Mouse (Mus musculus) midbrain, embryonic 10.5 days (tissue): ENCODE measurements around the gene Slc39a8. TPM values are rescaled to one million over a fixed set of nuclear protein-coding genes. Genes with fewer than 3 reads are reported as not detected.

Experiments used
- DNase-seq: peaks from one replicate; pipeline ENCODE4 v3.0.0-alpha.2; 2017; ENCODE audit warnings: low spot score
- H3K27ac ChIP-seq: fragments of 300-500 bp; sonication (generic); replicated peaks from 2 replicates; pipeline ENCODE4 v1.5.1; 2016; ENCODE audit warnings: mild to moderate bottlenecking
- H3K27me3 ChIP-seq: fragments of 300-500 bp; sonication (generic); 2 replicates; pipeline ENCODE4 v1.6.1; 2016; ENCODE audit warnings: low read depth, mild to moderate bottlenecking; ENCODE audit not compliant: poor library complexity, severe bottlenecking
- H3K36me3 ChIP-seq: fragments of 300-500 bp; sonication (generic); 2 replicates; pipeline ENCODE4 v1.6.1; 2016; ENCODE audit warnings: mild to moderate bottlenecking, moderate library complexity
- H3K4me1 ChIP-seq: fragments of 300-500 bp; sonication (generic); 2 replicates; pipeline ENCODE4 v1.6.1; 2016
- H3K4me3 ChIP-seq: fragments of 300-500 bp; sonication (generic); 2 replicates; pipeline ENCODE4 v1.5.1; 2016; ENCODE audit warnings: mild to moderate bottlenecking, moderate library complexity
- H3K9me3 ChIP-seq: fragments of 300-500 bp; sonication (generic); replicated peaks from 2 replicates; pipeline ENCODE4 v1.6.1; 2016; ENCODE audit warnings: mild to moderate bottlenecking
- WGBS: fragments of 180-500 bp; shearing (Covaris S2); methylation state at CpG from one replicate; pipeline ENCODE4 v1.1.7; 2016; 5-methylcytosine and 5-hydroxymethylcytosine counted together
- polyA plus RNA-seq: library from polyadenylated mRNA; unstranded; fragments of >200 nt; fragmentation: Nextera tagmentation; extraction: Ambion mirVana; gene quantifications from 2 replicates; pipeline ENCODE4 v1.2.1, GENCODE M21; 2016

Slc39a8 gene
- polyA plus RNA-seq, 1 experiment from 2014 or later = 22.7 TPM

- no peaks in the 10 kb centered on the region for H3K9me3 ChIP-seq
- DNase-seq = no peak
- no peaks in the 10 kb centered on the region for H3K36me3 ChIP-seq
- no peaks in the 10 kb centered on the region for H3K4me1 ChIP-seq
- 0 out of 2 replicates have a peak, but pooled peaks cover 3% of the 10 kb centered on the region for H3K27me3 ChIP-seq
- 92% methylated on average over 2 of the region's 2 CpGs for WGBS
- H3K27ac ChIP-seq = no peak overlapping the region
- H3K4me3 ChIP-seq = no peak overlapping the region
Measured at GRCm38 (mm10) chr3:135832496-135832895, 7.4 kb downstream of the Slc39a8 start.

DNA sequence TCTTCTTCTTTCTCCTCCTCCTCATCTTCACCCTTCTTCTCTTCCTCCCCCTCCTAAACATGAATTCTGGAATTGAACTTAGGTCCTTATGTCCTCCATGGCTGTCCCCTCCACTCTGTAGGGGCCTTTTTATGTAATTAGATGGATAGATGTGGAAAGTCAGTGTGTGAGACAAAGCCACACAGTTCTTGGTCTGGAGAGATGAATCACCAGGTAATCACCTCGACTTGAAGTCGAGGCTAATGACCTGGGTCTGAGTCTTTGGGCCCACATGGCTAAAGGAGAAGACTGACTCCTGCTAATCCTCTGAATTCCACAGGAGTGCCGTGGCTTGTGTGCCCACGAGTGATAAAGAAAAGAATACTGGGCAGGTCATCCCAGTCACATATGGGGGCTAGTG, 7.8 kb downstream of the Slc39a8 start:
- Histone ChIP-seq H3K9me3 (no peaks in the 10 kb centered on the region), H3K4me3 (no peak overlapping the region), H3K36me3 (no peaks in the 10 kb centered on the region), H3K27ac (no peak overlapping the region), H3K27me3 (no peaks in the 10 kb centered on the region), H3K4me1 (no peaks in the 10 kb centered on the region)
- 78% methylated on average over 4 of the region's 4 CpGs for WGBS
- DNase-seq = no peak

- no peak overlapping the region for H3K27ac ChIP-seq
- WGBS = 92% methylated on average over 3 of the region's 3 CpGs
- H3K4me3 ChIP-seq = no peak overlapping the region
- DNase-seq = no peak
- H3K27me3 ChIP-seq = no peaks in the 10 kb centered on the region
- H3K4me1 ChIP-seq = no peaks in the 10 kb centered on the region
- H3K9me3 ChIP-seq = no peaks in the 10 kb centered on the region
- no peaks in the 10 kb centered on the region for H3K36me3 ChIP-seq
Measured at GRCm38 (mm10) chr3:135834988-135835387, 9.9 kb downstream of the Slc39a8 start.

DNA sequence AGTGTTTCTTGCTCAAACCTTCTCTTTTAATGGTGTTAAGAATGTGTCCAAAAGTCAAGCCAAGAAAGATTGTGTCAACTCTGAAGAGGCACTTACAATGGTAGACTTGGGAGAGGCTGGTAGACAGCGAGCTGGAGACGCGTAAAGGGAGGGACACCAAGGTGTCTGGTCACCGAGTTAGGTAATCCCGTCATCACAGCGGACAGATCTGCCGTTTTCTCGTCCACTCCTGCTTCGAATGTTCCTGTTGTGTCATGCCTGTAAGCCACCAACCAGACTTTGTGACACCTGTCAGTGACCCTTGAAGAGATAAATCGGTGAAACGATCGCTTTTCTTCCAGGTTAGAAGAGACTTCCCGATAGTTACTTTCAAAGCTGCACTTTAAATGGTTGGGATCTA, 14.5 kb downstream of the Slc39a8 start:
- 91% methylated on average over 13 of the region's 13 CpGs for WGBS
- Histone ChIP-seq H3K36me3 (no peaks in the 10 kb centered on the region), H3K27me3 (no peaks in the 10 kb centered on the region), H3K27ac (no peak overlapping the region), H3K9me3 (no peaks in the 10 kb centered on the region), H3K4me1 (0 out of 2 replicates have a peak, but pooled peaks cover 5% of the 10 kb centered on the region), H3K4me3 (no peak overlapping the region)
- no peak for DNase-seq

GRCm38 (mm10) chr3:135840185-135840584, 15.1 kb downstream of the Slc39a8 start:
- WGBS = 97% methylated on average over 12 of the region's 12 CpGs
- Histone ChIP-seq H3K27me3 (no peaks in the 10 kb centered on the region), H3K4me1 (0 out of 2 replicates have a peak, but pooled peaks cover 5% of the 10 kb centered on the region), H3K36me3 (no peaks in the 10 kb centered on the region), H3K4me3 (no peak overlapping the region), H3K27ac (no peak overlapping the region), H3K9me3 (no peaks in the 10 kb centered on the region)
- no peak for DNase-seq

DNA sequence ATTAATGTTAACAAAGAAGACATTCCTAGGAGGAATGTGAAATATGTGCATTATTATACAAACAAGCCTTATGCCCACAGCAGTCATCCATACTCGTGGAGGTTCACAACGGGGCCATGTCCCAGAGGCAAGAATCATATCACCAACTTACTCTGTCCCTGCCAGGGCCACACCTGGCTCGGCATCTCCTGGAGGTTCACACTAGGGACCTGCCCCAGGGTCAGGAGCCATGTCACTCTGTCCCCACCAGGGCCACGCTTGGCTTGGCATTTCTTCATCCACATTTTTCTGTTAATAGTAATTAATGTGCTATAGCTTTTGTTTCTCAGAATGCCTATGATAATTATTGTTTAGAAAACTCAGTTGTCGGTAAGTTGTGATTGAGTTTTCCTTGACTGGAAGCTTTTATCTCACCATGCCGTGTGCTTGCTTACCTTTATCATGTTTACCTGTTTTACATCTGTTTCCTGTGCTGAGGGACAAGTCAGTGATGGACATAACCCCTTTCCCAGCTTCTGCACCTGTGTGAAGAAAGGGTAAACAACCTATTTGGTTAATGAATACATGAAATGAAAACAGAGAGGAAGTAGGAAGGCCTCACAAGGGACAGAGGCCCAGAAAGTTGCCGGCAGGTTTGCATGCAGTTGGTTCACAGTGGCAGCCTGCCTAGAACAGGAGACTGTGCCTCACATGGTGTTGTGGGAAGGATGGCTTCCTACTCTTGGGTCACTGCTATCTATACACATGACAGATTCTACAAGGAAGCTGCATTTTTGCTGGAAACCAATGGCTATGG, 16.8 kb downstream of the Slc39a8 start:
- H3K4me1 ChIP-seq = 0 out of 2 replicates have a peak, but pooled peaks cover 5% of the 10 kb centered on the region
- no peaks in the 10 kb centered on the region for H3K36me3 ChIP-seq
- 83% methylated on average over 7 of the region's 7 CpGs for WGBS
- no peak overlapping the region for H3K27ac ChIP-seq
- H3K9me3 ChIP-seq = no peaks in the 10 kb centered on the region
- no peaks in the 10 kb centered on the region for H3K27me3 ChIP-seq
- no peak overlapping the region for H3K4me3 ChIP-seq
- no peak for DNase-seq

DNA sequence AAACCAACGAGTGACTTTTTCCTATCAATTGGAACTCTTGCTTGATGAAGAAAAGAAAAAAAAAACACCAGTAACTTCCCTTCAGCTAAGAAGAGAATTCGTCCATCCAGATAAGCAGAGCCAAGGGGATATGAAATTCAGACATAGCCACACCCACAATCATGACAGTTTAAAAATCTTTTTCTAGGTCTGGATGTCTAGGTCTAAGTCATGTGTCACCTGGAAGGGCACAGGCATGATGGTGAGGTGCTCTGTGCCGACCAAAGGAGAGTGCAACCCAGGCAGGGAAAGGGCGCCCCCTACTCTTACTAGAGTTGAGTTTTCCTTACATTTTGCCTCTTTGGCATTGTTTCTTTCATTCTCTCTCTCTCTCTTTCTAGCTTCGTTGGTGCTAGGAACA, 18.1 kb downstream of the Slc39a8 start:
- no peaks in the 10 kb centered on the region for H3K36me3 ChIP-seq
- H3K4me1 ChIP-seq = 0 out of 2 replicates have a peak, but pooled peaks cover 5% of the 10 kb centered on the region
- H3K4me3 ChIP-seq = no peak overlapping the region
- WGBS = 75% methylated on average over 5 of the region's 5 CpGs
- no peaks in the 10 kb centered on the region for H3K27me3 ChIP-seq
- no peaks in the 10 kb centered on the region for H3K9me3 ChIP-seq
- no peak for DNase-seq
- H3K27ac ChIP-seq = no peak overlapping the region

DNA sequence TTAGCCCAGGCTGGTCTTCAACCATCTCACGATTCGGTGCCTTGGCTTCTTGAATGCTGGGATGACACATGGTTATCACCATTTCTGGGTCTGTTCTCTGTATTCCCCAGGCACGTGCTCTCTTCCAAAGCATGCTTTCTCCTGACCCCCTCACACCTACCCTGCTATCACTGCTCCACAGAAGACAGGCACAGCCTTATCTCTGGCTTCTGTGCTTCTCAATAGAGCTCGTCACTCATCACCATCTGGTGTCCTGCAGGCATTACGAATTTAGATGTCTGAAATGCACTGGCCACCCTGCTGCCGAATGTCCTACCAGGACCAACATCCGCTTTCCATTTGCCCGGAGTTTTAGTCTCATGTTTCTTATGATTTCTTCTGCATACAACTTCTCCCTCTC, 18.6 kb downstream of the Slc39a8 start:
- 87% methylated on average over 8 of the region's 8 CpGs for WGBS
- DNase-seq = no peak
- H3K4me3 ChIP-seq = no peak overlapping the region
- 0 out of 2 replicates have a peak, but pooled peaks cover 5% of the 10 kb centered on the region for H3K4me1 ChIP-seq
- H3K27me3 ChIP-seq = no peaks in the 10 kb centered on the region
- no peaks in the 10 kb centered on the region for H3K36me3 ChIP-seq
- H3K9me3 ChIP-seq = no peaks in the 10 kb centered on the region
- H3K27ac ChIP-seq = no peak overlapping the region

DNA sequence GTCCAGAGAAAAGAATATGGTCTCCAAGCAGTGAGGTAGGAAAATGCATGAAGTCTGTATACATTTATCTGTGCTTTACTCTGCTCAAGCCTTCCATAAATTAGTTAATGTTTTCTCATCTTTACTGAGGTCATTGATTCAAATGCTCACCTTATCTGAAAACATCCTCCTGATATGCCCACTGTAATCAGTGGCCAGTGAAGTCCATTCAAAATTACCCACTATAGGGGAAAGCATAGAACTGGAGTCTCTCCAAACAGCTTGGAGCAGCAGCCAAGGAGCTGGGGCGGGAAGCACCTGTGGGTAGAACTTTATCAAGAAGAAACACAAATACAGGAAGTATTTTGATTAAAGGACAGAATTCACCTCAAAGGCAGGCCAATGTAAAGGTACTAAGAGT, 19.8 kb downstream of the Slc39a8 start:
- no peak overlapping the region for H3K4me3 ChIP-seq
- 0 out of 2 replicates have a peak, but pooled peaks cover 5% of the 10 kb centered on the region for H3K4me1 ChIP-seq
- DNase-seq = no peak
- no peaks in the 10 kb centered on the region for H3K9me3 ChIP-seq
- H3K27ac ChIP-seq = no peak overlapping the region
- 93% methylated on average over 1 of the region's 1 CpGs for WGBS
- H3K27me3 ChIP-seq = no peaks in the 10 kb centered on the region
- H3K36me3 ChIP-seq = no peaks in the 10 kb centered on the region

- Histone ChIP-seq H3K36me3 (no peaks in the 10 kb centered on the region), H3K4me1 (0 out of 2 replicates have a peak, but pooled peaks cover 4% of the 10 kb centered on the region), H3K4me3 (no peak overlapping the region), H3K27me3 (no peaks in the 10 kb centered on the region), H3K27ac (no peak overlapping the region), H3K9me3 (no peaks in the 10 kb centered on the region)
- WGBS = 69% methylated on average over 7 of the region's 7 CpGs
- no peak for DNase-seq
Measured at GRCm38 (mm10) chr3:135845860-135846259, 20.8 kb downstream of the Slc39a8 start.

DNA sequence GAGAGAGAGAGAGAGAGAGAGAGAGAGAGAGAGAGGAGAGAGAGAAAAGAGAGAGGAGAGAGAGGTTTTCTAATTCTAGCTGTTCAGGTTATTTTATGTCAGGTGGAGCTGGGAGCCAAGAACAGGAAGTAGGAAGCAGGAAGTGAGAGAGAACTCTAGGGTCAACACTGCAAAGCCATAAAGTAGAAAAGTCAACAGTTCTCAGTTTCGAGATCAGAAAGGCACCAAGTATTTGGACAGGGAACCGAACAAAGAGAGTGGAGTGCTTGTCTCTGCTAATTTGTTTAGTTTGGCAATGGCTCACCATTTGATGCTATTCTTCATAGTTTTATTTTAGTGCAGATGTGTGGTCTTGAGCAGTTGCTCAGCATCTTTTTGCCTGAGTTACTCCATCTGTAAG, 26.5 kb downstream of the Slc39a8 start:
- H3K27ac ChIP-seq = no peak overlapping the region
- no peaks in the 10 kb centered on the region for H3K27me3 ChIP-seq
- WGBS = 73% methylated on average over 2 of the region's 2 CpGs
- H3K4me1 ChIP-seq = peaks cover 17% of the 10 kb centered on the region
- H3K9me3 ChIP-seq = no peaks in the 10 kb centered on the region
- no peaks in the 10 kb centered on the region for H3K36me3 ChIP-seq
- DNase-seq = no peak
- no peak overlapping the region for H3K4me3 ChIP-seq

DNA sequence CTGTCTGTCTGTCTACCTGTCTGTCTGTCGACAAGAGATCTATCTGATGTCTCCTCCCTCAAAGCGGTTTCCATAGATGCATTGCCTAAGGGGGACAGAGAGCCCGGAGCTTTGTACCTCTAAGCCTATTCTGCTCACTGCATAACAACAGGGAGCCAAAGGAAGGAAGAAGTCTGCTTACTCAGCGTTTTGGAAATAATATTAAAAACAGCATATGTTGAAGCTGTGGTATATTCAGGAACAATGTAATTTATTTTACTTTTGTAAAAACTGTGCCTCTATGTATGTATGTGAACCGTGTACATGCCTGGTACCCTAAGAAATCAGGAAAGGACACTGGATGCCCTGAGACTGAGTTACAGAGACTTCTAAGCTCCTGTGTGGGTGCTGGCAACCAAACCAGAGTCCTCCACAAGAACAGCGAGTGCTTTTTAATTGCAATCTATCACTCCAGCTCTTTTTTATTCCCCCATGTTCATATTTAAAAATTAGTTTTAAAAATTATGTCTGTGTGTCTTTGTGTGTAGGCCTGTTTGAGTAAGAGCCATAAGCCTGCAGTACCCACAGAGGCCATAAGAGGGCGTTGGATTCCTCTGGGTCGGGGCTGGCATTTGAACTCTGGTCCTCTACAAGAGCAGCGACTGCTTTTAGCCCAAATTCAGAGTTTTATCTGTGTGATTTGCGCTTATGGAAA, 28.7 kb downstream of the Slc39a8 start:
- H3K27me3 ChIP-seq = no peaks in the 10 kb centered on the region
- H3K9me3 ChIP-seq = no peaks in the 10 kb centered on the region
- H3K4me3 ChIP-seq = no peak overlapping the region
- H3K36me3 ChIP-seq = 0 out of 2 replicates have a peak, but pooled peaks cover under 1% of the 10 kb centered on the region
- no peak for DNase-seq
- H3K27ac ChIP-seq = no peak overlapping the region
- H3K4me1 ChIP-seq = peaks cover 32% of the 10 kb centered on the region
- WGBS = 87% methylated on average over 10 of the region's 10 CpGs
